Mouse (Mus musculus): ENCODE measurements around the gene Lypd5. TPM values are rescaled to one million over a fixed set of nuclear protein-coding genes. Genes with fewer than 3 reads are reported as not detected.

Gene Lypd5
- polyA plus RNA-seq, 1 experiment from 2014 or later, result not detected

DNA sequence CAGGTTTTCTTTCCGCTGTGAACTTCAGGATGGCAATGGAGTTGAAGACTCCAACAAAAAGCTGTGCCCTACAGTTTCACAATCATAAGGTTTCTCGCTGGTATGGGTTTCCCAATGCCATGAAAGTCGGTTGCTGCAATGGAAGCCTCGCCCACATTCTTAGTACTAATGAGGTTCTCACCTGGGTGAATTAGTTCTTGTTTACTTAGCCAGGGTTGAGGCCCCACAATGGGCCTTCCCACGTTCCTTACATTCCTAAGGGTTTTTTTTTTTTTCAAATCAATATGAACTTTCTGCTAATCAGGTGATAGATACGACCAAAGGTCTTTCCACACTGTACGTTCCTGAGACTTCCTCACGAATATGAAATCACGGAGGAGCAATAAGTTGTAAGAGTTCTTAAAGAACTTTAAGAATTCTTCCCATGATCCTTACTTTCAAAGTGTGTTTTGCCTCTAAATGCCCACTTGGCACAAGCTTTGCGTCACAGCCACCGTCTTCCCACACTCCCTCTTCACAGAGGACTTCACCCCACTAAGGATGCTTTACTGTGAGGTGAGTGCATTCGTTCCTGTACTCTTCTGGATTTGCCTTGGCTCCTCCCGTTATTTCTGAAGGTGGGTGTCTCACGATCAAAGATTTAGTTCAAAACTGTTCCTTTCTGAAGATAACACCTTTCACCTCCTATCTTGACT is 21.6 kb upstream of the Lypd5 start:
- no peak for ATAC-seq (ENCODE audit: insufficient read depth)
- Histone ChIP-seq H3K9me3 (replicated peaks) (no peaks in the 10 kb centered on the region), H3K27ac (replicated peaks) (no peak overlapping the region), H3K9ac (no peak overlapping the region), H3K36me3 (replicated peaks) (no peaks in the 10 kb centered on the region), H3K27me3 (peaks cover 22% of the 10 kb centered on the region), H3K4me1 (replicated peaks) (no peaks in the 10 kb centered on the region), H3K4me3 (replicated peaks) (no peak overlapping the region), H3K4me2 (no peak overlapping the region)
- 57% methylated on average over 14 of the region's 14 CpGs for WGBS (ENCODE audit: insufficient replicate concordance)

DNA sequence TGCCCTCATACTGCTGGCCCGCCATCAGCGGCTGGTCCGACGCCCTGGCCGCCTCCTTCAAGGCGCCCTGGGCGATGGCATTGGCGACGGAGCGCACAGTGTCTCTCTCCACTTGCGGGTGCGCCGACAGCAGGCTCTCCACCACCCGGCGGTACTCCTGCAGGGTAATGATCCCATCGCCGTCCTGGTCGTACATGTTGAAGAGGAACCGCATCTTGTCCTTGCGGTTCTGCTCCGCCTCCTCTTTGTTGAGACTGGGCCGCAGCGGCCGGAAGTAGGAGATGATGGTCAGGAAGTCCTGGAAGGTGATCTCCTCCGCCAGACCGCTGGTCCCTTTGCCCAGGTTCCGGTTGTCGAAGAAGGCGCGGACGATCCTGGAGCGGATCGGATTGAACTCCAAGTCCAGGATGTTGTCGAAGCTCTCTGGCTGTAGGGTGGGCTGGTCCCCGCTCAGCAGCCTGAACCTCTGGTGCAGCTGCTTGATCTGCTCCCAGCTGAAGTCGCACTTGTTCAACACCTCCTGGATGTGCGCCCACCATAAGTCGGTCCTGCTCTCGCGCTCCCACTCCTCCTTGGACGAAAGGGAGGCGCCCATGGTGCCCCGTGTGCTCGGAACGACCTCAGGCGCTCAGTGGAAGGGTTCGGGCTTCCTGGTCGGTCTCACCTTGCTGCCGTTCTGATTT is 15.6 kb upstream of the Lypd5 start, which contains the start of gene Tescl:
TSS of gene Tescl (minus strand) at position 633 of the 683 bp plus-strand sequence.
- Histone ChIP-seq H3K4me3 (replicated peaks) (no peak within 1 kb of the TSS), H3K4me2 (peak within 1 kb of the TSS; percentile 15; the same call in 1 of the 2 replicates), H3K9me3 (replicated peaks) (peaks cover 2% of the 10 kb centered on the region; the same call in 1 of the 2 replicates), H3K4me1 (replicated peaks) (no peaks in the 10 kb centered on the region), H3K36me3 (replicated peaks) (no peaks in the 10 kb centered on the region), H3K9ac (no peak within 1 kb of the TSS), H3K27ac (replicated peaks) (no peak within 1 kb of the TSS), H3K27me3 (peaks cover 34% of the 10 kb centered on the region)
- no peak for ATAC-seq (ENCODE audit: insufficient read depth)
- 24% methylated on average over 49 of the region's 49 CpGs for WGBS (ENCODE audit: insufficient replicate concordance)

DNA sequence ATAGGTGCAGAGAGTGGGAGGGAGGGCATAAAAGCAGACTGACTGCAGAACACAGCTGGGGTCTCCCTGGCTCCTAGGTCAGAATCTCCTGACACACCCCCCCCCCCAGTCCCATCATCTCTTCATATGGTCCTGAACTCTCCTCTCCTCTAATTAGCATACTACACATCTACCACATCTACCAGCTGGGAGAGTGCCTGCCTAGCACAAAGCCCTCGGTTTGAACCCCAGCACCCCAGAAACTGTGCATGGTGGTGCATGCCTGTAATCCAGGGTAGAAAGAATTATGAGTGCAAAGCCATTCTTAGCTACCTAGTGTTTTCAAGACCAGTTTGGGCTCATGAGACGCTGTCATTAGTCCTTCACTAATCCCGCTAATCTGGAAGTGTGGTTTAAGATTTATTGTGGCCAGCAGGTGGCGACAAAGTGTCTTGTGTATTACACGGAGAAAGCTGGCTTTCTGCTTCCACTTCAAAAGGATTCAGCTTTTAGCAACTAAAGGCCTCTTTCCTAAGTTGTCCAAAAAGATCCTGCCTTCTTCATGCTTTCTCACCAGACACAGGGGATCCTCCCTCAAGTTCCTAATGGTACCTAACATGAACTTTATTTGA is 13.2 kb upstream of the Lypd5 start:
- ATAC-seq (ENCODE audit: insufficient read depth), result no peak
- H3K36me3 ChIP-seq (replicated peaks), result no peaks in the 10 kb centered on the region
- 6% methylated on average over 5 of the region's 5 CpGs for WGBS (ENCODE audit: insufficient replicate concordance)
- no peak overlapping the region for H3K9ac ChIP-seq
- H3K27ac ChIP-seq (replicated peaks), result no peak overlapping the region
- H3K9me3 ChIP-seq (replicated peaks), result peaks cover 4% of the 10 kb centered on the region; the same call in 1 of the 2 replicates
- H3K4me2 ChIP-seq, result no peak overlapping the region
- no peak overlapping the region for H3K4me3 ChIP-seq (replicated peaks)
- no peaks in the 10 kb centered on the region for H3K4me1 ChIP-seq (replicated peaks)
- H3K27me3 ChIP-seq, result peaks cover 34% of the 10 kb centered on the region

DNA sequence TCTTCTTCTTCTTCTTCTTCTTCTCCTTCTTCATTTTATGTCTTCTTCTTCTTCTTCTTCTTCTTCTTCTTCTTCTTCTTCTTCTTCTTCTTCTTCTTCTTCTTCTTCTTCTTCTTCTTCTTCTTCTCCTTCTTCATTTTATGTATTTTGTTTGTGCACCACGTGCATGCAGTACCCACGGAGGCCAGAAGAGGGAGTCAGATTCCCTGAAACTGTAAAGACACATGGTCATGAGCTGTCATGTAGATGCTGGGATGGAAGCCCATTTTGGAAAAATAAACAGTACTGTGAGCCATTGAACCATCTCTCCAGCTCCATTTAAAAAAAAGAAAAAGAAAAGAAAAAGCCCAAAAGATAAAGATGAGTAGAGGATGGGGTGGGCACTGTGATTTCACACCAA is 10.8 kb upstream of the Lypd5 start:
- no peaks in the 10 kb centered on the region for H3K36me3 ChIP-seq (replicated peaks)
- no peak overlapping the region for H3K4me2 ChIP-seq
- H3K27ac ChIP-seq (replicated peaks), result no peak overlapping the region
- H3K27me3 ChIP-seq, result peaks cover 27% of the 10 kb centered on the region
- no peaks in the 10 kb centered on the region for H3K4me1 ChIP-seq (replicated peaks)
- WGBS (ENCODE audit: insufficient replicate concordance), result 36% methylated on average over 2 of the region's 2 CpGs
- H3K4me3 ChIP-seq (replicated peaks), result no peak overlapping the region
- peaks cover 4% of the 10 kb centered on the region; the same call in 1 of the 2 replicates for H3K9me3 ChIP-seq (replicated peaks)
- ATAC-seq (ENCODE audit: insufficient read depth), result no peak
- H3K9ac ChIP-seq, result no peak overlapping the region

DNA sequence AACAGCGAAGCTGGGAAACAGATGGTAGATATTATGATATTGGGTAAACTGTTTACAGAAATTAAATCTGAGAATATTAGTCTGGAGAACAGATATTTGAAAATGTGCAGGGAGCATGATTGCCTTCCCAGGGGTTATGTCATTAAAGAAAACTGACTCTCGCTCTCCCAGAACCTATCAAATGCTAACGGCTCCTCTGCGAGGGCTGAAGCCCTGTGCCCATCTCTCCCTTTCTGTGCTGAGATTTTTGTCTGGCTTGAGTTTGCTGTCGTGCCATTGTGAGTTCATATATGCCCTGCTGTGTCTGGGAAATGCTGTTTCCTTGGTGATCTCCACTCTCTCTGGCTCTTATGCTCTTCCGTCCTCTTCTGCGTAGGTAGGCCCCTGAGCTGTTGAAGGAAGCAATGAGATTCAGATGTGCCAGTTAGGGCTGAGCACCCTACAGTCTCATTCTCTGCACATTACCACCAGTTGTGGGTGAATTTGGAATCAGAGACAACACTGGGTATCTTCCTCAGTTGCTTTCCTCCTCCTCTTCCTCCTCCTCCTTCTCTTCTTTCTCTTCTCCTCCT is 5.2 kb upstream of the Lypd5 start:
- Histone ChIP-seq H3K9me3 (replicated peaks) (no peaks in the 10 kb centered on the region), H3K4me3 (replicated peaks) (no peak overlapping the region), H3K27ac (replicated peaks) (no peak overlapping the region), H3K9ac (no peak overlapping the region), H3K4me1 (replicated peaks) (no peaks in the 10 kb centered on the region), H3K27me3 (0 out of 2 replicates have a peak, but pooled peaks cover under 1% of the 10 kb centered on the region), H3K36me3 (replicated peaks) (no peaks in the 10 kb centered on the region), H3K4me2 (no peak overlapping the region)
- WGBS (ENCODE audit: insufficient replicate concordance), result 60% methylated on average over 7 of the region's 7 CpGs
- ATAC-seq (ENCODE audit: insufficient read depth), result no peak

DNA sequence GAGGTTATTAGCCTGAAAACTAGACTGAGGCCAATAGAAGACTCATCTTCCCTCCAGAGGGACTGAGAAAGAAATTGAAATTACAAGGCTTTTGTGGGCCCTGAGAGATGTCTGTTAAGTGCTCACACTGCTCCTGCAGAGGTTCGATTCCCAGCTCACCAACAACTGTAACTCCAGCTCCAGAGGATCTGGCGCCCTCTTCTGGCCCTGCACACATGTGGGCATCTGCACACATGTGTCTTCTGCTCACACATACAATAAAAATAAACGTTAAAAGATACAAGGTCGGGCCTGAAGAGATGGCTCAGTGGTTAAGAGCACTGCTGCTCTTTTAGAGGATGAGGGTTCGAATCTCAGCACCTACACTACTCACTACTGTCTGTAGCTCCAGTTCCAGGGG is 2.6 kb upstream of the Lypd5 start:
- no peaks in the 10 kb centered on the region for H3K9me3 ChIP-seq (replicated peaks)
- no peak overlapping the region for H3K4me3 ChIP-seq (replicated peaks)
- no peak overlapping the region for H3K4me2 ChIP-seq
- no peak overlapping the region for H3K27ac ChIP-seq (replicated peaks)
- no peaks in the 10 kb centered on the region for H3K4me1 ChIP-seq (replicated peaks)
- H3K9ac ChIP-seq, result no peak overlapping the region
- WGBS (ENCODE audit: insufficient replicate concordance), result 50% methylated on average over 5 of the region's 5 CpGs
- H3K27me3 ChIP-seq, result peaks cover 5% of the 10 kb centered on the region; the same call in 1 of the 2 replicates
- no peak for ATAC-seq (ENCODE audit: insufficient read depth)
- H3K36me3 ChIP-seq (replicated peaks), result no peaks in the 10 kb centered on the region

DNA sequence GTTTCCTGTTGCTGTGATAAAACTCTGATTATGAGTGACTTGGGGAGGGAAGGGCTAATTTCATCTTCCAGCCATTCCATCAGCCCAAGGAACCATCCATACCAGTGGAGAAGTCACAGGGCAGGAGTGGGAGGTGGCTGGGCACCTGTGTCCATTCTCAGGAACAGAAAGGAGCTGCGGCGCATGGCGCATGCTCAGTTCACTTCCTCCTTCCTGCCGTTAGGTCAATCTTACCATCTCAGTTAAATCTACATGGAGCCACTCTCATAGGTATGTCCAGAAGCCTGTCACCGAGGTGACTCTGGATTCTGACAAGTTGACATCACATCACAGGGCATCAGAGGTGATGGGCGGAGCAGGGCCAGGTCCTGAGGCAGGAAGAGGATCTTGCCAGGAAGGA is 6.7 kb downstream of the Lypd5 start:
- WGBS (ENCODE audit: insufficient replicate concordance), result 61% methylated on average over 6 of the region's 6 CpGs
- H3K4me3 ChIP-seq (replicated peaks), result no peak overlapping the region
- H3K36me3 ChIP-seq (replicated peaks), result no peaks in the 10 kb centered on the region
- no peaks in the 10 kb centered on the region for H3K9me3 ChIP-seq (replicated peaks)
- no peak overlapping the region for H3K4me2 ChIP-seq
- no peak overlapping the region for H3K9ac ChIP-seq
- 0 out of 2 replicates have a peak, but pooled peaks cover 5% of the 10 kb centered on the region for H3K27me3 ChIP-seq
- H3K4me1 ChIP-seq (replicated peaks), result no peaks in the 10 kb centered on the region
- ATAC-seq (ENCODE audit: insufficient read depth), result no peak
- no peak overlapping the region for H3K27ac ChIP-seq (replicated peaks)

DNA sequence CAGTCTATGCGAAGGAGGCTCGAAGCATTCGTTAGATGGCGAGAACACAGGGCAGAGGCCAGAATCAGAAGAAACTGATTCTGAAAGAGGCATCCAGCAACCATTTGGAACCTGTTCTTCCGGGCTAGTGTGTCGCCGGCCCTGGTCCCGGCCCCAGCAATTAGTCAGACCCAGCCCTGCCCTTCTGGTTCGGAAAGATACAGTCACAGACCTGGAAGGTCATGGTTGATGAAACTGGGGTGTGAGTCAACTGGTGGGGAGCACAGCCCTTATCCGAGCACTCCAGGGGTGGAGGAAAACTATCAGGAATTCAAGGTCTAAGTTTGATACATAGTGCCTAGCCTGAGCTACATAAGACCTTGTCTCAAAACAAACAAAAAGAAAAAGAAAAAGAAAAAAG is 7.1 kb downstream of the Lypd5 start:
- H3K4me1 ChIP-seq (replicated peaks), result no peaks in the 10 kb centered on the region
- H3K4me2 ChIP-seq, result no peak overlapping the region
- H3K4me3 ChIP-seq (replicated peaks), result no peak overlapping the region
- H3K27me3 ChIP-seq, result 0 out of 2 replicates have a peak, but pooled peaks cover 5% of the 10 kb centered on the region
- no peak for ATAC-seq (ENCODE audit: insufficient read depth)
- no peak overlapping the region for H3K27ac ChIP-seq (replicated peaks)
- H3K9me3 ChIP-seq (replicated peaks), result no peaks in the 10 kb centered on the region
- no peaks in the 10 kb centered on the region for H3K36me3 ChIP-seq (replicated peaks)
- H3K9ac ChIP-seq, result no peak overlapping the region
- WGBS (ENCODE audit: insufficient replicate concordance), result 61% methylated on average over 10 of the region's 10 CpGs

DNA sequence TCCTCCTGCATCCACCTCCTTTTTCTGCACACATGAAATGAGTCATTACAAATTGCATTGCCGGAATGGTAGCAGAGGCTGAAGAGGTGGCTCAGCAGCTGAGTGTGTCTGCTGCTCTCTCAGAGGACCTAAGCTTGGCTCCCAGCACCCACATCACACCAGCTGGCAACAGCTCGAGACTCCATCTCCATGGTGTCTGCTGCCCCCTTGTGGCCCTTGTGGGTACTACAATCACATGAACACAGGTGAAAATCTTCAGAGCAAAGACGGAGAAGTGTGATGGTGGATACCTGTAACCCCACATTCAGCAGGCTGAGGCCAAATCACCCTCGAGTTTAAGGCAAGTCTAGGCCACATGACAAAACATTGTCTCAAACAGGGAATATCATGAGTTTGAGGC is 8.9 kb downstream of the Lypd5 start:
- Histone ChIP-seq H3K4me2 (no peak overlapping the region), H3K4me1 (replicated peaks) (no peaks in the 10 kb centered on the region), H3K9ac (no peak overlapping the region), H3K27ac (replicated peaks) (no peak overlapping the region), H3K27me3 (peaks cover 7% of the 10 kb centered on the region; the same call in 1 of the 2 replicates), H3K36me3 (replicated peaks) (no peaks in the 10 kb centered on the region), H3K4me3 (replicated peaks) (no peak overlapping the region), H3K9me3 (replicated peaks) (no peaks in the 10 kb centered on the region)
- ATAC-seq (ENCODE audit: insufficient read depth), result no peak
- 40% methylated on average over 4 of the region's 4 CpGs for WGBS (ENCODE audit: insufficient replicate concordance)

DNA sequence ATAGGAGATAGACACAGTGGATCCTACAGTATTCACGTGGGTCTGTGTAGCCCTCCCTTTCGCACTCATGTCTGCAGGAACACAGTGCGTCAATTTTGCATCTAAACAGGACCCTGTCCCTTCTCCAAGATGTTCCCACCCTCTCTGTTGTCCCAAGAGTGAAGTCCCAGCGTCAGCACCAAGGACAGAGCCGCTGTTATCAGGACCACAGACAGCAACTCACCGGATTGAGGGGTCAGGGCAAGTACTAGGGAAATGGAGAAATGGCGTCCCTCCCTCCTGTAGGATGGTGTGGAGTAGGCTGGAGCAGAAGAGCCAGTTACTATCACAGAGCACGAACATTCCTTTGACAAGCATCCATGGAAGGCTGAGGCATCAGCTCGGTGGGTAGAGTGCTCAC is 10.3 kb downstream of the Lypd5 start:
- ATAC-seq (ENCODE audit: insufficient read depth), result no peak
- Histone ChIP-seq H3K4me2 (no peak overlapping the region), H3K4me3 (replicated peaks) (no peak overlapping the region), H3K27me3 (peaks cover 10% of the 10 kb centered on the region; the same call in 1 of the 2 replicates), H3K4me1 (replicated peaks) (peaks cover 8% of the 10 kb centered on the region), H3K36me3 (replicated peaks) (no peaks in the 10 kb centered on the region), H3K27ac (replicated peaks) (no peak overlapping the region), H3K9me3 (replicated peaks) (no peaks in the 10 kb centered on the region), H3K9ac (no peak overlapping the region)
- WGBS (ENCODE audit: insufficient replicate concordance), result 15% methylated on average over 9 of the region's 9 CpGs

DNA sequence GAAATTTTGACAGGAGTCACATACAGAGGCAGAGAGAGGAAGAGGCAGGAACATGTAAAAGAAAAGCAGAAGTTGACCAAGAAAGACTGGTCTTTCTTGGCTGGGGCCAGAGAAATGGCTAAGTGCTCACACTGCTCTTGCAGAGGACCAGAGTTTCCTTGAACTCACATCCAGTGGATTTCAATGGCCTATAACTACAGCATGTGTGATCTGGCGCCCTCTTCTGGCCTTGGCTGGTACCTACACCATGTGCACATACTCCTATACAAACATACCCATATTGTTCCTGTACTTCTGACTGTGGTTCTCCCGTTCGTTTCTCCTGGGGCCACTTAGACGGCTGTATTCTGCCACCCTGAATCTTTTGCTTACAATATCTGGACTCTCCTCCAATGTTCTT is 12.0 kb downstream of the Lypd5 start:
- 52% methylated on average over 4 of the region's 4 CpGs for WGBS (ENCODE audit: insufficient replicate concordance)
- Histone ChIP-seq H3K9ac (no peak overlapping the region), H3K4me2 (no peak overlapping the region), H3K4me3 (replicated peaks) (no peak overlapping the region), H3K27ac (replicated peaks) (no peak overlapping the region), H3K9me3 (replicated peaks) (no peaks in the 10 kb centered on the region), H3K27me3 (peaks cover 10% of the 10 kb centered on the region; the same call in 1 of the 2 replicates), H3K4me1 (replicated peaks) (peaks cover 25% of the 10 kb centered on the region), H3K36me3 (replicated peaks) (no peaks in the 10 kb centered on the region)
- ATAC-seq (ENCODE audit: insufficient read depth), result no peak

Measured in liver, embryonic 15.5 days (tissue).